Mouse (Mus musculus): ENCODE results near the gene Prkce. TPM values are rescaled to one million over a fixed set of nuclear protein-coding genes. Genes with fewer than 3 reads are reported as not detected.

Gene Prkce
- total and polyA plus RNA-seq, 3 experiments = 2.0 to 6.1 (median 2.7) TPM

DNA sequence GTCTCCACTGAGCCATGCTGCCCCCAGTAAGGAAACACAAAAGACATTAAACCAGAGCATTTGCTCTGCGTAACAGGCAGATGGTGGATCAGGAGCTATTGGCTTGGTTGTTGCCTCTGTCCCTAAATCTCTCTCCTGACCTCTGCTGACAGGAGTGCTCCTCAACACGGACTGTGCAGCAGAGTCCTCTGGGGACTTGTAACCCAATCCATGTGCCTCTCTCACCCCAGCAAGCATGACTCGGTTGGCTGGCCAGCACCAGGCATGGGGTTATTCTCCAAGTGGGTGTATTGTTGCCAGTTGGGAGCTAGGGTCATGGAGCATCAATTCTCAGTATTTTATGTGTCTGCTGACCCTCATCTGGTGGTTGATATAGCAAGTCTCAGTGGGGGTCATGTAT lies 295.8 kb downstream of the Prkce start:
- DNase-seq (ENCODE audit: low spot score) (no peak), ATAC-seq (ENCODE audit: extremely low read depth, insufficient number of reproducible peaks, low FRiP score, poor library complexity, severe bottlenecking) (no peak)
- H3K9me3 ChIP-seq (replicated peaks) = peaks cover 20% of the 10 kb centered on the region
- H3K4me1 ChIP-seq (ENCODE audit: insufficient read depth, low read depth, low read length) = no peaks in the 10 kb centered on the region
- H3K36me3 ChIP-seq (replicated peaks) = no peaks in the 10 kb centered on the region
- H3K4me3 ChIP-seq (ENCODE audit: low read depth, low read length) = no peak overlapping the region
- TF ChIP-seq GATA2 (IDR thresholded peaks at IDR 0.05; ENCODE audit: borderline replicate concordance, low read depth, low read length) (no peak), CTCF (IDR thresholded peaks at IDR 0.05; ENCODE audit: low read depth, low read length) (no peak), TAL1 (conservative IDR thresholded peaks at IDR 0.05; ENCODE audit: low read depth, low read length) (no peak), POLR2AphosphoS5 (IDR thresholded peaks at IDR 0.05; ENCODE audit: insufficient replicate concordance, low read depth, low read length) (no peak), GATA1 (IDR thresholded peaks at IDR 0.05; ENCODE audit: borderline replicate concordance, low read length) (no peak)
- no peaks in the 10 kb centered on the region; the same call in 1 of the 2 replicates for H3K27me3 ChIP-seq (ENCODE audit: insufficient read depth, low read length)

GRCm38 (mm10) chr17:86464197-86464596 lies 296.6 kb downstream of the Prkce start:
- Histone ChIP-seq H3K27me3 (ENCODE audit: insufficient read depth, low read length) (no peaks in the 10 kb centered on the region; the same call in 1 of the 2 replicates), H3K36me3 (replicated peaks) (no peaks in the 10 kb centered on the region), H3K4me3 (ENCODE audit: low read depth, low read length) (no peak overlapping the region), H3K4me1 (ENCODE audit: insufficient read depth, low read depth, low read length) (no peaks in the 10 kb centered on the region), H3K9me3 (replicated peaks) (peaks cover 24% of the 10 kb centered on the region)
- TF ChIP-seq GATA2 (IDR thresholded peaks at IDR 0.05; ENCODE audit: borderline replicate concordance, low read depth, low read length) (no peak), CTCF (IDR thresholded peaks at IDR 0.05; ENCODE audit: low read depth, low read length) (no peak), GATA1 (IDR thresholded peaks at IDR 0.05; ENCODE audit: borderline replicate concordance, low read length) (no peak), TAL1 (conservative IDR thresholded peaks at IDR 0.05; ENCODE audit: low read depth, low read length) (no peak), POLR2AphosphoS5 (IDR thresholded peaks at IDR 0.05; ENCODE audit: insufficient replicate concordance, low read depth, low read length) (no peak)
- ATAC-seq (ENCODE audit: extremely low read depth, insufficient number of reproducible peaks, low FRiP score, poor library complexity, severe bottlenecking) (no peak), DNase-seq (ENCODE audit: low spot score) (no peak)

DNA sequence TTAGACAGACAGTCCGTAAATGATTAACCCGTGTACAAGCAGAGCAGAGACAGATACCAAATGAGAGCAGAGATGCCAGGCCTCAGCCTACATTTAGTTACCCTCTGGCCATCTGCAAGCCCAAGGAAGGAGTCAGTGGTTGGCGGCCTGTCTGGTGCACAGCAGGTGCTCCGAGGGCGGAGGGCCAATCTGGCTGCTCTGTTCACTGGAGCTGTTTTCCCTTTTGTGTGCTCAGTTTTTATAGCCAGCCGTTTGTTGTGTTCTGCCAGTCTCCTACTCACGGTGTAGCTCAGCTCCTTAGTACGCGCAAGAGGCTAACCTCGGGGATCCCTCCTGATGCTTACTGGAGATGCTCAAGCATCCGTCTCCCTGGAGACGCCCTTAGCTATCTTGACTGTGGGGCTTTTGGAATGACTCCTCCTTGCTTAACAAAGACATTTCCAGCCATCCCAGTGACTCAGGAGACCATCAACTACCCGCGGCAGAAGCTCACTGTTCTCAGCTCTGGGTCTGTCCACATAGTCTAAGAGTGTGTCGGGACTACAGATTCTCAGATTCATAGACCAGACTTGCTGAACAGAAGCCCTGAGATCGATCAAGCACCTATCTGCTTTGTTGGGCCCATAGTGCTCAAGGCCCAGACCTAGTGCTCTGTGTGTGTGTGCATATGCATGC lies 297.2 kb downstream of the Prkce start:
- Histone ChIP-seq H3K9me3 (replicated peaks) (peaks cover 25% of the 10 kb centered on the region), H3K4me3 (ENCODE audit: low read depth, low read length) (no peak overlapping the region), H3K27me3 (ENCODE audit: insufficient read depth, low read length) (no peaks in the 10 kb centered on the region; the same call in 1 of the 2 replicates), H3K36me3 (replicated peaks) (no peaks in the 10 kb centered on the region), H3K4me1 (ENCODE audit: insufficient read depth, low read depth, low read length) (no peaks in the 10 kb centered on the region)
- no peak for TF ChIP-seq CTCF (IDR thresholded peaks at IDR 0.05; ENCODE audit: low read depth, low read length)
- no peak for TF ChIP-seq GATA1 (IDR thresholded peaks at IDR 0.05; ENCODE audit: borderline replicate concordance, low read length)
- no peak for TF ChIP-seq TAL1 (conservative IDR thresholded peaks at IDR 0.05; ENCODE audit: low read depth, low read length)
- no peak for TF ChIP-seq POLR2AphosphoS5 (IDR thresholded peaks at IDR 0.05; ENCODE audit: insufficient replicate concordance, low read depth, low read length)
- TF ChIP-seq GATA2 (IDR thresholded peaks at IDR 0.05; ENCODE audit: borderline replicate concordance, low read depth, low read length) = no peak
- ATAC-seq (ENCODE audit: extremely low read depth, insufficient number of reproducible peaks, low FRiP score, poor library complexity, severe bottlenecking) (no peak), DNase-seq (ENCODE audit: low spot score) (no peak)

DNA sequence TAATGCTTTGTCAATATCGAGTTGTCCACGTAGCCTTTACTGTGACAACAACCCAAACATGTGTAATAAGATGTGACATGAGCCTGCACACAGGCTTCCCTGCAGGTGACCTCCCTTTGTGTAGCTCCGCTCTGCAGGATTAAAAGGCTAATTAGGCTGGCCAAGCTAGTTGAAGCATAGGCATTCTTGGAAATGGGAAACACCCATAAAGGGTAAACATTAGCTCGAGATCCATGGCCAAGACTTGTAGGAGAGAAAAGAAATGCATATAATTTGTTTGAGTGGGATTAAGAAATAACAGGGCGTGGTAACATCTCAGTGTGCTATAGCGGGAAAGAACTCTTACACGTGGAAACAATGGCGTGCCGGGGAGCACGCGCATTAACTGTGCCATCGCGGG lies 298.3 kb downstream of the Prkce start:
- Histone ChIP-seq H3K9me3 (replicated peaks) (peaks cover 25% of the 10 kb centered on the region), H3K36me3 (replicated peaks) (no peaks in the 10 kb centered on the region), H3K27me3 (ENCODE audit: insufficient read depth, low read length) (no peaks in the 10 kb centered on the region; the same call in 1 of the 2 replicates), H3K4me3 (ENCODE audit: low read depth, low read length) (no peak overlapping the region), H3K4me1 (ENCODE audit: insufficient read depth, low read depth, low read length) (no peaks in the 10 kb centered on the region)
- no peak for TF ChIP-seq POLR2AphosphoS5 (IDR thresholded peaks at IDR 0.05; ENCODE audit: insufficient replicate concordance, low read depth, low read length)
- no peak for TF ChIP-seq CTCF (IDR thresholded peaks at IDR 0.05; ENCODE audit: low read depth, low read length)
- TF ChIP-seq TAL1 (conservative IDR thresholded peaks at IDR 0.05; ENCODE audit: low read depth, low read length) = no peak
- TF ChIP-seq GATA2 (IDR thresholded peaks at IDR 0.05; ENCODE audit: borderline replicate concordance, low read depth, low read length) = no peak
- no peak for TF ChIP-seq GATA1 (IDR thresholded peaks at IDR 0.05; ENCODE audit: borderline replicate concordance, low read length)
- no peak for DNase-seq (ENCODE audit: low spot score)
- no peak for ATAC-seq (ENCODE audit: extremely low read depth, insufficient number of reproducible peaks, low FRiP score, poor library complexity, severe bottlenecking)

GRCm38 (mm10) chr17:86466412-86466811 lies 298.8 kb downstream of the Prkce start:
- TF ChIP-seq GATA1 (IDR thresholded peaks at IDR 0.05; ENCODE audit: borderline replicate concordance, low read length) = no peak
- no peak for TF ChIP-seq POLR2AphosphoS5 (IDR thresholded peaks at IDR 0.05; ENCODE audit: insufficient replicate concordance, low read depth, low read length)
- no peak for TF ChIP-seq TAL1 (conservative IDR thresholded peaks at IDR 0.05; ENCODE audit: low read depth, low read length)
- TF ChIP-seq CTCF (IDR thresholded peaks at IDR 0.05; ENCODE audit: low read depth, low read length) = no peak
- no peak for TF ChIP-seq GATA2 (IDR thresholded peaks at IDR 0.05; ENCODE audit: borderline replicate concordance, low read depth, low read length)
- Histone ChIP-seq H3K4me1 (ENCODE audit: insufficient read depth, low read depth, low read length) (no peaks in the 10 kb centered on the region), H3K36me3 (replicated peaks) (no peaks in the 10 kb centered on the region), H3K9me3 (replicated peaks) (peaks cover 25% of the 10 kb centered on the region), H3K4me3 (ENCODE audit: low read depth, low read length) (no peak overlapping the region), H3K27me3 (ENCODE audit: insufficient read depth, low read length) (no peaks in the 10 kb centered on the region; the same call in 1 of the 2 replicates)
- ATAC-seq (ENCODE audit: extremely low read depth, insufficient number of reproducible peaks, low FRiP score, poor library complexity, severe bottlenecking) (no peak), DNase-seq (ENCODE audit: low spot score) (no peak)

- Histone ChIP-seq H3K4me1 (ENCODE audit: insufficient read depth, low read depth, low read length) (no peaks in the 10 kb centered on the region), H3K4me3 (ENCODE audit: low read depth, low read length) (no peak overlapping the region), H3K27me3 (ENCODE audit: insufficient read depth, low read length) (no peaks in the 10 kb centered on the region; the same call in 1 of the 2 replicates), H3K9me3 (replicated peaks) (peaks cover 25% of the 10 kb centered on the region), H3K36me3 (replicated peaks) (no peaks in the 10 kb centered on the region)
- TF ChIP-seq POLR2AphosphoS5 (IDR thresholded peaks at IDR 0.05; ENCODE audit: insufficient replicate concordance, low read depth, low read length) (no peak), GATA1 (IDR thresholded peaks at IDR 0.05; ENCODE audit: borderline replicate concordance, low read length) (no peak), GATA2 (IDR thresholded peaks at IDR 0.05; ENCODE audit: borderline replicate concordance, low read depth, low read length) (no peak), CTCF (IDR thresholded peaks at IDR 0.05; ENCODE audit: low read depth, low read length) (no peak), TAL1 (conservative IDR thresholded peaks at IDR 0.05; ENCODE audit: low read depth, low read length) (no peak)
- no peak for DNase-seq (ENCODE audit: low spot score)
- ATAC-seq (ENCODE audit: extremely low read depth, insufficient number of reproducible peaks, low FRiP score, poor library complexity, severe bottlenecking) = no peak
Observed at GRCm38 (mm10) chr17:86466871-86467270, 299.3 kb downstream of the Prkce start.

All from G1E (cell line).